Comparison of ENCODE assay signal across 12 mouse cellular contexts in genomic region chr5:122026284-122026683, GRCm38 (mm10). TPM values are rescaled to one million over a fixed set of nuclear protein-coding genes. Genes with fewer than 3 reads are reported as not detected.
"Had no signal": no experiment of that assay in that cellular context is flagged by ENCODE, and none has a peak within 500 bp of the region (broad histone marks: within the 10 kb centered on the region; RNA-seq: fewer than 3 reads in every experiment).

No protein-coding gene starts in this region.

- DNase-seq: kidney, adult 2 months; kidney, postnatal 14 days; left cerebral cortex, postnatal 4 days; right cerebral cortex, adult 18-20 months; right cerebral cortex, postnatal 25 days; thymus, postnatal 36 days had no signal

- H3K9ac ChIP-seq: kidney, embryonic 15.5 days; limb, embryonic 13.5 days; midbrain, embryonic 12.5 days had no signal

- H3K4me3 ChIP-seq: kidney, embryonic 15.5 days; limb, embryonic 13.5 days; megakaryocyte, embryonic 14.5 days; midbrain, embryonic 12.5 days had no signal

- H3K4me1 ChIP-seq: limb, embryonic 13.5 days; megakaryocyte, embryonic 14.5 days; midbrain, embryonic 12.5 days had no signal

- H3K4me2 ChIP-seq: kidney, embryonic 15.5 days; limb, embryonic 13.5 days; midbrain, embryonic 12.5 days had no signal

- H3K27ac ChIP-seq: kidney, embryonic 15.5 days; limb, embryonic 13.5 days; macrophage; midbrain, embryonic 12.5 days had no signal

- H3K27me3 ChIP-seq: kidney, embryonic 15.5 days; limb, embryonic 13.5 days; midbrain, embryonic 12.5 days had no signal

- ATAC-seq: midbrain, embryonic 16.5 days had no signal

- H3K36me3 ChIP-seq: kidney, embryonic 15.5 days; midbrain, embryonic 12.5 days had no signal

- H3K9me3 ChIP-seq: kidney, embryonic 15.5 days had no signal

RNA-seq across cellular contexts. Expression of gene Cux2, which starts 23.6 kb away (rescaled TPM):
- polyA plus RNA-seq: macrophage had no signal
